Mouse (Mus musculus): ENCODE measurements around the gene C87977. TPM values are rescaled to one million over a fixed set of nuclear protein-coding genes. Genes with fewer than 3 reads are reported as not detected.

Gene C87977
- polyA plus RNA-seq (2012; rRNA removed; ENCODE audit: low replicate concordance): 0.22 TPM in 1 of 2 replicates, not detected in the other

GRCm38 (mm10) chr4:144213218-144213617 lies at the start of gene C87977:
Gene C87977, minus strand, starts transcription at chr4:144213318.

GRCm38 (mm10) chr4:144190419-144190818 lies 22.7 kb downstream of the C87977 start, which contains the start of gene Oog2:
Gene Oog2, plus strand, starts transcription at chr4:144190719.

DNA sequence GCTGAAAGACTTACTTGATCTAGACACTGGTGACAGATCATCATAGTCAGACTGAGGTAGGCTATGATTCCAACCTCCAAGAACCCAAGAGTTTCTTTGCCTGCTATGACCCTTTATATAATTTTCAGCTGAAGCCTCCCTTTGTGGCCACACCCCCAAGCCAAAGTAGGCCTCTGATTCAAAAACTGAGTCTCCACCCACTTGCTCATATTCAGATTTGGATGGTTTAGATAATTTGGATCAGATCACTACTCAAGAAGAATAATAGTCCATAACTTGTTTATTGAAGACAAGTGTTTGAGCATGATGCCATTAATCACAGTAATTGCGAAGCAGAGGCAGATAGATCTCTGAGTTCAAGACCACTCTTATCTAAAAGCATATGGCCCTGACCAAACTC lies 50.6 kb downstream of the C87977 start, which contains the start of gene Oog3:
TSS of gene Oog3 (minus strand) at position 101 of the 400 bp plus-strand sequence.

Other genes with a start within 250 kb of the C87977 start
- gene Gm13101, start 246.4 kb downstream of the C87977 start, polyA plus RNA-seq (2012; rRNA removed; ENCODE audit: low replicate concordance): not detected in 2 replicates
- gene Pramef17, start 218.9 kb downstream of the C87977 start, polyA plus RNA-seq (2012; rRNA removed; ENCODE audit: low replicate concordance): not detected in 2 replicates
- gene Pramel4, start 154.2 kb downstream of the C87977 start, polyA plus RNA-seq (2012; rRNA removed; ENCODE audit: low replicate concordance): not detected in 2 replicates
- not detected in 2 replicates for gene Gm13102, start 106.8 kb downstream of the C87977 start, polyA plus RNA-seq (2012; rRNA removed; ENCODE audit: low replicate concordance)
- not detected in 2 replicates for gene Oog3, start 50.7 kb downstream of the C87977 start, polyA plus RNA-seq (2012; rRNA removed; ENCODE audit: low replicate concordance)
- not detected in 2 replicates for gene Oog2, start 22.6 kb downstream of the C87977 start, polyA plus RNA-seq (2012; rRNA removed; ENCODE audit: low replicate concordance)
- not detected in 2 replicates for gene Pramel5, start 67.2 kb upstream of the C87977 start, polyA plus RNA-seq (2012; rRNA removed; ENCODE audit: low replicate concordance)
- not detected in 2 replicates for gene Gm13128, start 116.9 kb upstream of the C87977 start, polyA plus RNA-seq (2012; rRNA removed; ENCODE audit: low replicate concordance)
- not detected in 2 replicates for gene Gm13119, start 144.6 kb upstream of the C87977 start, polyA plus RNA-seq (2012; rRNA removed; ENCODE audit: low replicate concordance)
- gene Pramef20, start 164.6 kb upstream of the C87977 start, polyA plus RNA-seq (2012; rRNA removed; ENCODE audit: low replicate concordance): not detected in 2 replicates
- gene Pramef12, start 195.1 kb upstream of the C87977 start, polyA plus RNA-seq (2012; rRNA removed; ENCODE audit: low replicate concordance): not detected in 2 replicates
- not detected in 2 replicates for gene 1700012P22Rik, start 225.5 kb upstream of the C87977 start, polyA plus RNA-seq (2012; rRNA removed; ENCODE audit: low replicate concordance)
- not detected in 2 replicates for gene Gm9944, start 240.0 kb upstream of the C87977 start, polyA plus RNA-seq (2012; rRNA removed; ENCODE audit: low replicate concordance)